Mouse (Mus musculus): ENCODE measurements around the gene Slc41a3. TPM values are rescaled to one million over a fixed set of nuclear protein-coding genes. Genes with fewer than 3 reads are reported as not detected.
A peak's percentile ranks its signal among the peaks of the same experiment; 100 is the strongest.

The Slc41a3 gene
- total RNA-seq, 2 experiments from 2014 or later: 29.1 to 67.6 TPM

DNA sequence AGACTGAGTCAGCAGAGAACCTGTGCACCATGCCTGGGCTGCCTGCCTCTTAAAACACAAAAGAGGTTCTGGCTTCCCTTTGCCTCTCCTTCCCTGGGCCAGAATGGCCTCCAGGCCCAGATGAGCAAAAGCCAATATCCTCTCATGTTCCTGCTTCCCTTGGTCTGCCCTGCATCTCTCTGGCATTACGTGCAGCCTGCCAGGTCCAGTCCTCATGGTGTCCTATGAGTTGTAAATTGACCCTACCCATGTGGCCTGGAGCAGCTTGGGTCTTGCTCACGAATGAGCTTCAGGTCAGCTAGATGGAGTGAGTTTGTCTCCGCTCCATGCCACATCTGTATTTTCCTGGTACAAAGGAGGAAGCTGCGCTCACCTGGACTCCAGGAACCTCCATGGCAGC, 7.5 kb upstream of the Slc41a3 start:
- no peak for DNase-seq (ENCODE audit: low spot score in 2 of 2)

DNA sequence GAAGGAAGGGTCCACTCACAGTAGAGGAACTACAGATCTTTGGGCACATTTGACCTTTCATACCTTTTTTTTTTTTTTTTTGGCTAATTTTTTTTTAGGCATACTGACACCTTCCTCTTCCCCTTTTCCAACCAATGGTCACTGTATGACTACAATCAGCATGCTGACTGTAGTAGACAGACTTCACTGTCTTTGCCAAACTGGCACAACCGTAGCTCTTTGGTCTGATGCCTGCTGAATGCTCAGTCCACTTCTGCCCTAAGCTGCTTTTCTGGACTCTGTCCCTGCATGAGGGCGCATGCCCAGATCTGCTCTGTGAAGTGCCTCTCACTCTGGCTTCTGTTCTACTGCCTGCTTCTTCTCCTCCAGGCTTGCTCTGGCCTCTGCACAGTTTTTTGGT, 6.9 kb upstream of the Slc41a3 start:
- no peak for DNase-seq (ENCODE audit: low spot score in 2 of 2)

DNA sequence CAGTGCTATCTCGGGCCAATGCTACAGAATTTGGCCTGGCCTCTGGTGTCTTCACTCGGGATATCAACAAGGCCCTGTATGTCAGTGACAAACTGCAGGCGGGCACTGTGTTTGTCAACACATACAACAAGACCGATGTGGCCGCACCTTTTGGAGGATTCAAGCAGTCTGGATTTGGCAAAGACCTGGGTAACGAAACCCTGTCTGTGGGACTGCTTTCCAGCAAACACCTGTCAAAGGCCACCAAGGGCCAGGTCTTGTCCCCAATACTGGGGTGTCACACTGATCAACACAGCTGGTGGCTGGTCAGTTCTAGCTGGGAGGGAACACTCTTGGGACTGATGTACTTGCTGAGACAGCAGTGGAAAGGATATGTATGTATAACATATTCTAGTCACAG, 6.3 kb upstream of the Slc41a3 start:
- no peak for DNase-seq (ENCODE audit: low spot score in 2 of 2)

DNA sequence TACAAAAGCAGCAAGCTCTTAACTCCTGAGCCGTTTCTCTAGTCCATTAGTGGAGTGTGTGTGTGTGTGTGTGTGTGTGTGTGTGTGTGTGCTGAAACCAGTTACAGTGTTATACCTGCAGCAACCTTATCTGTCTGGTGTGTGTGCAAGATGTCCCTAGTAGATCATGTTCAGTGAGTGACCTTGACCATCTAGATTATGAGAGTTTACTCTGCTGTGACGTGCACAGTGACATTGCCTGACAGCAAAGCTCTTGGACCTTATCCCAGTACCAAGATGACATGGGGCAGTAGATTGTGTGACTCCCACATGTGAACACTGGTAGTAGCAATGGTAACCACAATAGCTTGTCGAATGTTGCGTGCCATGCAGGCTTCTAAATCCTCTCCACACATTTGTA, 4.2 kb upstream of the Slc41a3 start:
- no peak for DNase-seq (ENCODE audit: low spot score in 2 of 2)

DNA sequence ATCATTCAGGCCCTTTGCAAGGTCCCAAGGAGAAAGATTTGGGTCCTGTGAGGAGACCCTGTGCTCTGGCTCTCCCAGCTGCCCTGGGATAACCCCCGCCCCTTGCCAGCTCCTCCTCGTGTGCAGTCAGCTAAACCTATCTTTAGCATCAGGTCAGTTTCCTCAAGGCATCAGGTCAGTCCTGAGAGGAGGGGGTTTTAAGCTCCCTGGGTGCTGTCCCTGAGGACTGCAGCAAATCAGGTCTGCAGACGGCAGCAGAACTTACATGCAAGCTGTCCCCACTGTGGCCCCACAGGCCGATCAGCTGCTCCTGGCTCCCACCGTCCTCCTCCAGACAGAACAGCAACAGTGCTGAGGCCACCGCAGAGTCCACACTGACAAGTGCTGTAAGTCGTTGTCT, 2.8 kb upstream of the Slc41a3 start:
- no peak for DNase-seq (ENCODE audit: low spot score in 2 of 2)

DNA sequence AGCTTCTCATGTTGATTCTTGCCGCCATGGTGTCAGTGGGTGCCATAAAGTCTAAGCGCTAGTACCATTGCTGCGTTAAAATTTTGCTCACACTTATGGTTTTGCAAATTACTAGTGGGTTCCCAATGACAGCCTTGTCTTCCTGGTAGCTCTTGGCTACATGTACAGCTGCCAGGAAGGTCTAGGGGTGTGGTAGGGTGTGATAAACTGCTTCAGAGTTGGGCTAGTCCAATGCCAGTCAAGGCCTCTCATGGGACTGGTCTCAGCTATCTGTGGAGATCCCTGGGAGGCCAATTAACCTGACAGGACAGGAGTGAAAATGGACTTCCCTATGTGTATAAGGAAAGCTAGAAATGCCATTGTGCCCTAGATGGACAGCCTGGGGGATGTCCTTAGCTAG, 2.2 kb upstream of the Slc41a3 start:
- DNase-seq (ENCODE audit: low spot score in 2 of 2): no peak

DNA sequence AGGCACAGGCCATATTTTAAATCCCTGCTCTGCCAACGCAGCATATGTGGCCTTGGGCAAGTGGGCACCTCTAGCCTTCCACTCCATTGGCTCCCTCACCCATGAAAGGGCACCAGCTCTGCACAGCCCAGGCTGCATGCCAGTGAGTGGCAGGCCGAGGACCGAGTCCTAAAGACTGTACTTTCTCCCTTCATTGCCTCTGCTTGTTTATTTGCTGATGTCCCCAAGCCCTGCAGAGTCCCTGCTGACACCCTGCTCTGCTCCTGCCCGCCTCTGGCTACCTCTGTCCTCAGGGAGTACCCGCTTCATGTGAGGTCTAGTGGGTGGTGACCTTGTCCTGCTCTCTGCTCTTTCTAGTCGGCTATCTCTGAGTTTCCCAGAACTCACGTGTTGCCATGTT, 1.4 kb upstream of the Slc41a3 start:
- no peak for DNase-seq (ENCODE audit: low spot score in 2 of 2)

DNA sequence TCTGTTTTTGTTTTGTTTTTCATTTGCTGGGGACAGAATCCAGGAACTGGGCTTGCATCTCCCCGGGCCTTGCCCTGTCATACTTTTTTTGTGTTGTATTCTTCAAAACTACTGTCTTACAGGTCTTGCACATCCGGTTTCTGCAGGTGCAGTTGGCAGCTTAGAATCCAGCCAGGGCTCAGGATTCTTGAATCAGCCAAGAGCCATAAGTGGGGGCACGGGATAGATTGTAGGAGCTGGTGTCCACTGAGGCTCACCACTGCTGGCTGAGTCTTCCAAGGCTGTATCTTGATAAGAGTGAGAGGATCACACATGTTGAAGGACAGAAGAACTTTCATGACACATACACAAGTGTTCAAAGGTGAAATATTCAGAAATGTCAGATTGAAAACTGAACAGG, 395 bp upstream of the Slc41a3 start:
- DNase-seq (ENCODE audit: low spot score in 2 of 2): no peak

DNA sequence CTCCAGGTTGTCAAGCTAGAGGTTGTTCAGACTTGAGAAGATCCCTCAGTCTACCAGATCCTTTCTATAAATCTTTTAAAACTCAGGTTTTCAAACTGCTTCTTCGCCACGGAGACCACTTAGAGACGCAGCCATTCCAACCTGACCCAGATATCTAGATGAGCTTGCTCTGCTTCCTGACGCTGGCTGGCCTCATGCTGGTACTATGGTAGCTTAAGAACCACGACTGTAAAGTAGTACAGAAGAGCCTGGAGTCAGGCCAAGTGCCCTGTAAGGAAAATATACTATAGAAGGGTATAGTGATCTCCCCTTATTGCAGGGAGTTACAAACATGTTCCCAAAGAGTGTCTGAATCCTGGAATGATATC, 757 bp downstream of the Slc41a3 start:
- no peak for DNase-seq (ENCODE audit: low spot score in 2 of 2)

DNA sequence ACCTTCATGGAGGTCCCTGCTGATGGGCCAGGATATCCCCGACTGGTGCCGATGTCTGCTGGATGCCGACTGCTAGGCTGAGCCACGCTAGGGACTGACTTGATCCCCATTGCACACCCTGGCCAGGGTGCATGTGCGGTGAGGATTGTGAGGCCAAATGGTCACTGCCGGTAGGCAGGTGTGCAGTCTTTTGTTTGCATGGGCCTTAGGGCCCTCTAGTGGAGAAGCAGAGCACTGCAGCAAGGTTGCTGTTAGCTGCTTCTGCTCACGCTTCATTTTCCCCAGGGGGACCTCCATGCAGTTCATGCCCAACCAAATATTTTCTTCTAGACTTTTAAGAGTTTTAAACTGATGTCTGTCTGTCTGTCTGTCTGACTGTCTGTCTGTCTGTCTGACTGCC, 2.0 kb downstream of the Slc41a3 start:
- peak; percentile 49 to 65 for DNase-seq (ENCODE audit: low spot score in 2 of 2)

DNA sequence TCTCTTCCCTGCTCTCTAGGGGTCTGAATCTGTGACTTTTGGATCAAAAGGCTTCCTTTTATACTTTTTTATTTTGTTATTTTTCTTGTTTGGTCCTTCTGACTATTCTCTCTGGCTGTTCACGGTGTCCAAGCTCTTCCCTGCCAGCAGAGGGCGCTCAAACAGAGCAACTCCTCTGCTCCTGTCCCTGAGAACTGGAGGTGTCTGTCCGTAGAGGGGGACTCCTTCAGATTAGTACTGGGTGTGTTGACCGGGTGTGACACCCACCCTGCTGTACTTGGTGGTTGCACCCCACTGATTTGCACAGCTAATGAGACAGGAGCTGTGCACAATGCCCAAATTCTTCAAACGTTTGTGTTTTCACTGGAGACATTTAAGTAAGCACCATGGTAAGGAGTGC, 2.7 kb downstream of the Slc41a3 start:
- peak; percentile 72 to 81 for DNase-seq (ENCODE audit: low spot score in 2 of 2)

DNA sequence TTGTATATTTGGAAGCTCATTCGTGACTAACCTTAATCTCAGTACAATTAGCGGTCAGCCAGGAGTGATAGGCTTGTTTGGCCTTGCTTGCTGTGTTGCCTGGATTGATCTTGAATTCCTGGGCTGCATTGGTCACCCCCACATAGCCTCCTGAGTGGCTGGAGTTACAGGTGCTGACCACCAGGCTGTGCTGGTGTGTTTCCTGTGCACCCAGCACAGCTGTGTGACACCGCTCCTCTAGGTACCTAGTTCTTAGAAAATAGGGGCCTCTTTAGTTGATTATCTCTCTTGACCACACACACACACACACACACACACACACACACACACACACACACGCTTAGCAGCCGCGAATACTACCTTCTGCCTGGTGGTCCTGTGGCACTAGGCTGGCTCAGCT, 3.7 kb downstream of the Slc41a3 start:
- DNase-seq (ENCODE audit: low spot score in 2 of 2): no peak

DNA sequence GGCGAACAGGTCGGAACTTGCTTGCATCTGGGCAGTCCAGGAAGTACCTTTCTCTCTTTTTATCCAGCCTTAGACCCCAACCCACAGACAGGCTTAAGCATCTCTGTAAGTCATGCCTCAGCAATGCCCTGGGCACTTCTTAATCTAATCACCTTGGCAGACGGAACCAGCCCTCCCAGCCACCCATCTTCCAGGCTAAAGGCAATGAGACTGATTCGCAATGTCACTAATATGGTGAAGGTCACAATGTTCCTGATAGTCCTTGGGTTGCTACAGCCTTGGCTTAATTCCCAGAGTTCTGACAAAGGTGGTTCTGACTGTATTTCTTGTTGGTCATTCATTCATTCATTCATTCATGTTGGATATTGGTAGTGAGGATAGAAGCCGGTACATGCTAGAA, 5.7 kb downstream of the Slc41a3 start:
- no peak for DNase-seq (ENCODE audit: low spot score in 2 of 2)

DNA sequence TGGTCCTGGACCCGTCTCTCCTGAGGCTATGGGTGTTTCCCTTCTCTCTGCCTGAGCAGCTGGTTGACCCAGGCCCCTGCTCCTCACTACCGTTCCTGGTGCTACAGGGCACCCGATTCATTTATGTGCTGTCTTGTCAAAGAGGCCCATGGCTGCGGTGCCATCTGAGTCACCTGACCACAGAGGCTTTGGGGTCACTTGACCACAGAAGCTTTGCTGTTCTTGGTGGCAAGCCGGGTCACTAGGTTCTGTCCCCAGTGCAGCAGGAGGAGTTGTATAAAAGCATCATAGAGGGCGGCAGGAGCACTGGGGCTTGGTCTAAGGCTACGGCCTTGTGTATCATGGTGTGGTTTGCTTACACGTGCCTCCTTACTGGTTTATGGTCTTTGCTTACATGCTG, 8.8 kb downstream of the Slc41a3 start:
- no peak for DNase-seq (ENCODE audit: low spot score in 2 of 2)

DNA sequence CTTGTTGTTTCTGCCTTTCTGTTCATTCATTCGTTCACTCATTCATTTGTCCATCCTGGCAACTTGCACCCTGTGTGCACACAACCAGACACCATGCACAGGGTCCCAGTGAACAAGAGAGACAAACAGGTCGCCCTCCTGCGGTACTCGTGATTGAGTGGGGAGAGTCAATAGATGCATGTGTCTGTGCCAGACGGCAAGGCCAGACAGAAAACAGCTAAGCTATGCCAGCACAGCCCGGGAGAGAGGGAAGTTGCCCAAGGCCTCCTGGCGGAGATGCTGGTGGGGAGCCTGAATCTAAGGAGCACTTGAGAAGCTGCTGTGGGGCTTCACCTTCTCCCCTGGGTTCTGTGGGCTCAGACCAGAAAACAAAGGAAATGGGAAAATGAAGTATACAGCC, 10.8 kb downstream of the Slc41a3 start:
- DNase-seq (ENCODE audit: low spot score in 2 of 2): no peak

DNA sequence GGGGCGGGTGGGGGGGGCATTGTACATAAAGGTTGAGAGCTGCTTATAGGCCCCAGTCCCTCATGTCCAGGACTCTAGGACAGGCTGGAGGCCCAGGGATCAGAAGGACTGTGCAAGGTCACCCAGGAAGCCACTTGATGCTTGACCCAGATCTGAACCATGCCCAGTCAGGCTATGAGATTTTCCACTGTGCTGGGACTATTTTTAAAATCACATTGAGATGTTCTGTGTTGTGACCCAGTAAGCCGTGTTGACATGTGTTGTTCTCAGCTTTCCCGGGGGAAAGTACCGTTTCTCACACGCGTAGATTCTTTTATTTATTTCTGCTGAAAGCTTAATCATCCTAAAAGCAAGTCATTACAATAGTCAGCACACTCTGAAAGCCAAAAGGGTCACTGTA, 11.5 kb downstream of the Slc41a3 start:
- DNase-seq (ENCODE audit: low spot score in 2 of 2): no peak

DNA sequence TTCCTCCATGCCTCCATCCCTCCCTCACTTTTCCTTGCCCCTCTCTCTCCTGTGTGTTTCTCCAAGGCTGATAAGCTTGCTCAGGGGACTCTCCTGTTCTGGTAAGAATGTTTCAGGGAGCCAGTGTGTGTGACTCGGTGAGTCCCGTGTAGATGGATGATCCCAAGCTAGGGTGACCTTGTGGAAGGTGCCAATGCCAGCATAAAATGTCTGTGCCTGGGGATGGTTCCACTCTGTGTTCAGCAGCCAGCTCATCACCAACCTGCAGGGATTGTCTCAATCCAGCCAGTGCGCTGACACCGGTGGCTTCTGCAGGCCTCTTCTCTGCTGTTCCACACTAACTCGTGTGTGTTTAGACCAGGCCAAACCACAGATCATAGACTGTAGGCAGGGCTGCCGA, 12.0 kb downstream of the Slc41a3 start:
- no peak for DNase-seq (ENCODE audit: low spot score in 2 of 2)

DNA sequence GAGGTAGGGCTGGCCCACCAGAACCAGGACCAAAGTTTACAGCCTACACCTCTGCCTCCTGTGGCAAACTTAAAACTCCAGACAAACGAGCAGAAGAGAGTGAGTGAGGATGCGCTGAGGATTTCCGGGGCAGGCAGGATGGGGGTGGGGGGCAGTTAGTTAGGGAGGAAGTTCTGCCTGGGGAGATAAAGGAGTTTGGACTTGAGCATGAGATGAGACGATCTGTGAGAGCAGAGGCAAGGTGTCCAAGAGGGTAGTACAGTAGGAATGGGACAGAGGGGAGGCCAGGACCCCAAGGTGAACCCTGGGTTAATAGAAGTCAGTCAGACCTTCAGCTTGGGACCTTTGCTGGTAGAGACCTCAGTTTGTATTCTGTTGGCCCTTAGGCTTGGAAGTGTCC, 13.7 kb downstream of the Slc41a3 start:
- no peak for DNase-seq (ENCODE audit: low spot score in 2 of 2)

DNA sequence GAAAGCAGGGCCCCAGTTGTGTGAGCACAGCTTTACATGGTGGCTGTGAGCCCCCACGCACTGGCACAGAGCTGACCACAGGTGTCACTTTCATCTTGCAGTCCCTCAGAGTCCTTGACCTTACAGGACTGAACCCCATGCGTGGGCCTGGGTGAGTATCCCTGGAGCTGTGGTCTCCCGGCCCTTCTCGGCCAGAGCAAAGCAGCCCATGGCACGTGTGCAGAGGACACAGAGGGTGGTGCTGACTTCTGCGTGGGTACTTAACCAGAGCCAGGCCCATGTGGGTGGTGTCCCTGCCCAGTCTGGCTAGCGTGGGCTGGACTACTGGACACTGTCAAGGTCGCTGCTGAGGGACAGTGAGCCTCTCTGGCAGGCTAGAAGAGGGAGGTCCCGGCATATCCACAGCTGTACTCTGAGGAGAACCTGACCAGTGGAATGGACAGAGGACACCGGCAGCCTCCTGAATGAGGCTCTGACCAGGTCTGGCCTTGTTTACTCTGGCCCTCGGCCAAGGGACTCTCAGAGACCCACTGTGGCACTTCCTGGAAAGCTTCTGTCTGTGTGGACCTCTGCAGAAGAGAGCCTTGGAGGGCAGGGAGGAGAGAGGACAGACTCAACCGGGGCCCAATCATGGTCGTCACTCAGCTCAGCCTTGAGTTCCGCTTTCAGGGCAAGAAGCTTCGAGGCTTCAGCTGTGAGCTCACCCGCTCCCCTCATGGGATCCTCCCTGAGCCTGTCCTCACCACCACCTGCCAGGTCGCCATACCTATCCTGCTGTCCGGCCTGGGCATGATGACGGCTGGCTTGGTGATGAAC, 14.5 kb downstream of the Slc41a3 start:
- peak in 1 of 2 experiments; percentile 48 for DNase-seq (ENCODE audit: low spot score in 2 of 2)

DNA sequence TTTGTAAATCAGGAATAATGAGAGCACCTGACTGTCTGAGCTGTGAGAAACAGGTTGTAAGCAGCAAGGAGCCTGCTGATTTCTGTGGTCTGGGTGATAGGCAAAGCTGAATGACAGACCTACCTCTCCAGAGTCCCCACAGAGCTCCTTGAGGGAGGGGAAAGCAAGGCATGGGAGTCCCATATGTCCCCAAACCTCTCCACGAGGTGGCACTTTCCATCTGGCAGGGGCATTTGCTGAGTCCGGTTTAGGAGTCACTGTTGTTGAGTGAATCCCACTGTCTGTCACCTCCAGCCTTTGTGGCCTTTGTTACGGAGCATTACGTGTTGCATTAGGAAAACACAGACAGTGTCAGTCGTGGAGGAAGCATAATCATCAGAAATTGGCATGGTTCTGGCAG, 15.4 kb downstream of the Slc41a3 start:
- no peak for DNase-seq (ENCODE audit: low spot score in 2 of 2)

DNA sequence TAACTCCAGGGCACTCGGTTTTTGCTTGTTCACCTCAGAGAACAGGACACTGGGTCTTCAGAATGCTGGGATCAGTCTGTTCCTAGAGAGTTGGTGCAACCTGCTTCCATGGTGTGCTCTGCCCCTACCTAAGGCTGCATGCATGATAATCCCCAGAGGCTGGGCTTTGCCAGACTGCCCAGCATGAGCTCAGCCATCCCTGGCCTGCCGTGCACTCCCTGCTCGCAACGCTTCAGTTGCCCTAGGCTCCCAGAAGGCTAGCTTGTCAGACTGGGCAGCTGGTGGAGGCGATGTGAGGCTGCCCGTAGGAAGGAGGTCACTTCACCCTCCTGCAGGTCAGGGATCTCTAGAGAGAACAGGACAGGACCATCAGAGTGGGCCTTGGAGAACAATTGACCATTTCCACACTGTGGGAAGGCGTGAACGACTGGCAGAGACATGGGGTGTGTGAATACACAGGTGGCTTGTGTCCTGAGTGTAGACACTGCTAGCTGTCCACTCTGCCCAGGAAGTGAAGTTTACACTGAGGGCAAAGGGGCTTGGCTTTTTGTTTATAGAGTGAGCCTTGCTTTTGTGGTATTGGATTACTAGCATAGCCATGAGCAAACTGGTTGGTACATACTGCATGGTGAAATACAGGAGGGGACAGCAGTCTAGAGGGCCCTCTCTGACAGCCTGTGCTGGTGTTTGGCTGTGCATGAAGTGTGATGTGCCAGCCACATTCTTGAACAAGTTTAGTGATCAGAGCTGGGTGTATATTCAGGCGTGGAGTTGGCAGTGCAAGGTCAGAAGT, 16.5 kb downstream of the Slc41a3 start:
- DNase-seq (ENCODE audit: low spot score in 2 of 2): no peak

DNA sequence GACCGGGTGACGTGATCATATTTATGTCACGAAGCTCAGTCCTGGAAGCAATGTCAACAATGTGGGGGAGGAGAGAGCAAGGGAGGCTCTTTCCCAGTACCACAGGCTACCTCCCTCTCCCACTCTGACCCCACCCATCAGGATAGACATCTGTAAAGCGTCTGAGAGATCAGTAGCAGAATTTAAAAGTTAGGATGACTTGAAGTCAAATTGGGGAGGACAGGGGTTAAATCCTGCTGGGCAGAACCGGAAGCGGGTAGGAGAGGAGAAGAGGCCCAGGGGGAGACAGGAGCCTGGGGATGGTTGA, 17.0 kb downstream of the Slc41a3 start:
- no peak for DNase-seq (ENCODE audit: low spot score in 2 of 2)

All from adrenal gland, adult 18-20 months (tissue).